Comparison of ENCODE assay signal across 19 mouse cellular contexts in genomic region chr19:56935111-56935510, GRCm38 (mm10).
DNase-seq lines count a peak whose midpoint lies in the region; ATAC-seq lines count a peak whose summit lies in the region.
"Had no signal": no experiment of that assay in that cellular context is flagged by ENCODE, and none has a peak within 500 bp of the region (broad histone marks: within the 10 kb centered on the region; RNA-seq: fewer than 3 reads in every experiment).

No protein-coding gene starts in this region.

- ATAC-seq in midbrain, embryonic 13.5 days: no peak
- ATAC-seq: CD4-positive, CD25-positive, alpha-beta regulatory T cell, adult 4 months; forebrain, embryonic 16.5 days; liver, postnatal 0 days; lung, postnatal 0 days had no signal

- H3K9me3 ChIP-seq in midbrain, embryonic 13.5 days: no peaks in the 10 kb centered on the region
- H3K9me3 ChIP-seq: embryonic facial prominence, embryonic 13.5 days; heart, embryonic 10.5 days; hindbrain, embryonic 15.5 days; midbrain, embryonic 10.5 days had no signal

- no peak overlapping the region for H3K9ac ChIP-seq in midbrain, embryonic 13.5 days (replicated peaks)
- H3K9ac ChIP-seq: embryonic facial prominence, embryonic 13.5 days; hindbrain, embryonic 15.5 days; liver, postnatal 0 days had no signal

- H3K4me3 ChIP-seq in midbrain, embryonic 13.5 days (replicated peaks): no peak overlapping the region
- H3K4me3 ChIP-seq: embryonic facial prominence, embryonic 13.5 days; heart, embryonic 10.5 days; hindbrain, embryonic 15.5 days; midbrain, embryonic 10.5 days had no signal

- no peaks in the 10 kb centered on the region for H3K36me3 ChIP-seq in midbrain, embryonic 13.5 days
- H3K36me3 ChIP-seq: embryonic facial prominence, embryonic 13.5 days; heart, embryonic 10.5 days; hindbrain, embryonic 15.5 days; midbrain, embryonic 10.5 days had no signal

- H3K27me3 ChIP-seq in midbrain, embryonic 13.5 days: no peaks in the 10 kb centered on the region
- H3K27me3 ChIP-seq: embryonic facial prominence, embryonic 13.5 days; hindbrain, embryonic 15.5 days had no signal

- 0 out of 2 replicates have a peak, but pooled peaks cover 5% of the 10 kb centered on the region for H3K4me1 ChIP-seq in midbrain, embryonic 13.5 days (replicated peaks)
- H3K4me1 ChIP-seq: embryonic facial prominence, embryonic 13.5 days; hindbrain, embryonic 15.5 days had no signal

- 90% methylated on average over 6 of the region's 6 CpGs for WGBS in midbrain, embryonic 13.5 days

- peak; percentile 36 to 56 for DNase-seq in urinary bladder, adult 18-20 months (ENCODE audit: low spot score in 2 of 2)
- DNase-seq in urinary bladder, postnatal 10 days (ENCODE audit: low spot score): no peak
- peak; percentile 39 for DNase-seq in ES-CJ7 (ENCODE audit: low read depth, low spot score)
- peak; percentile 53 for DNase-seq in ZHBTc4 (ENCODE audit: low read depth, low spot score)
- DNase-seq in urinary bladder, postnatal 36 days (ENCODE audit: low spot score in 2 of 2): peak; percentile 29 to 51
- no peak for DNase-seq in layer of hippocampus, adult 9-11 months
- DNase-seq: adrenal gland, postnatal 10 days; kidney, adult 2 months; liver, postnatal 0 days had no signal

- H3K4me2 ChIP-seq in midbrain, embryonic 13.5 days (replicated peaks): no peak overlapping the region
- H3K4me2 ChIP-seq: embryonic facial prominence, embryonic 13.5 days; hindbrain, embryonic 15.5 days; liver, embryonic 11.5 days had no signal

- no peak overlapping the region for H3K27ac ChIP-seq in midbrain, embryonic 13.5 days
- H3K27ac ChIP-seq: embryonic facial prominence, embryonic 13.5 days; heart, embryonic 10.5 days; hindbrain, embryonic 15.5 days; kidney, postnatal 0 days; midbrain, embryonic 10.5 days had no signal

Comparison
In these comparisons a context has a peak if more than half of its experiments do, and no peak if none do; other contexts are left out.
1. DNase-seq: peak in urinary bladder, adult 18-20 months (2 of 2), ES-CJ7 (single experiment), ZHBTc4 (single experiment) and urinary bladder, postnatal 36 days (2 of 2); none in urinary bladder, postnatal 10 days (single experiment) and layer of hippocampus, adult 9-11 months (single experiment).